Mouse (Mus musculus): ENCODE results near the gene Kdm6b. TPM values are rescaled to one million over a fixed set of nuclear protein-coding genes. Genes with fewer than 3 reads are reported as not detected.

Gene Kdm6b
- polyA plus RNA-seq, 1 experiment from 2014 or later: 26.2 TPM

DNA sequence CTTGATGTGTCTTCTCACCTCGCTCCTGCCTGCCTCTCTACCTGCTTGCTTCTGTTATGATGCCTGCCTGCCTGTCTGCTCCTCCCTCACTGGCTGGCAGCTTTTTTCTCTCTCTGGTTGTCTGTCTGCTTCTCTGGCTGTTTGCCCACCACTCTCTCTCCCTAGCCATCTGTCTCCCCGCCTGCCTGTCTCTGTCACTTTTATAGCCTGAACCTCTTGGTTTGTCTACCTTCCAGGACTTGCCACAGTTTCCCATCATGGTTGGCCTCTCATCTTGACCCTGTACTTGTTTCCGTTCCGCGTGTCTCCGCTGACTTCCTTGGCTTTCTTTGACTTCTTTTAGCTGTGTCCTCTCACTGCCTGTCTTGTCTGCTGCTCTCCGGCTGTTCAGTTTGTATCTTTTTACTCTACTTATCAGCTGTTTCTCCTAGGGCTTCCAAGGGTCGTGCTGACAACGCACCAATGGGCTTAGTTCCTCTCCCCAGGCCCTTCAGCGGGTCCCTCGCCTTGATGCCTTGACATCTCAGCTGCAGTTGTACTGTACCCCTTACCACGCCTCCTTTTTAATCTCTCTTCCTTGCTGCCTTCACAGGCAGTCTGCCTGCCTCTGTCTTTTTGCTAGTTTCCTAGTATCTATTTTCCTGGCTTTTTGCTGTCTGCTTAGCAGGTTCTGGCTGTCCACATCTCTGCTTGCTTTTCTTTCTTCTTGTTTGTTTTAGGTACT, 41.3 kb downstream of the Kdm6b start:
- WGBS: 60% methylated on average over 12 of the region's 12 CpGs
- Histone ChIP-seq H3K9ac (replicated peaks; ENCODE audit: low read length) (no peak overlapping the region), H3K36me3 (replicated peaks; ENCODE audit: control insufficient read depth, insufficient read depth, low read depth, low read length) (no peaks in the 10 kb centered on the region; the same call in 1 of the 2 replicates), H3K4me1 (ENCODE audit: control insufficient read depth, insufficient read depth, low read length) (no peaks in the 10 kb centered on the region; the same call in 1 of the 2 replicates), H3K4me2 (ENCODE audit: low read depth, low read length) (peak overlapping the region; percentile 16), H3K27me3 (ENCODE audit: control insufficient read depth, insufficient read depth, low read length) (no peaks in the 10 kb centered on the region), H3K9me3 (replicated peaks; ENCODE audit: control insufficient read depth, low read length) (no peaks in the 10 kb centered on the region), H3K27ac (replicated peaks; ENCODE audit: low read depth, low read length) (peak overlapping the region; percentile 9; the same call in 1 of the 2 replicates), H3K4me3 (ENCODE audit: low read depth, low read length) (no peak overlapping the region)
- ATAC-seq (replicated peaks; ENCODE audit: insufficient number of reproducible peaks, low FRiP score, low TSS enrichment, low read depth): no peak
- DNase-seq (ENCODE audit: low spot score): no peak

DNA sequence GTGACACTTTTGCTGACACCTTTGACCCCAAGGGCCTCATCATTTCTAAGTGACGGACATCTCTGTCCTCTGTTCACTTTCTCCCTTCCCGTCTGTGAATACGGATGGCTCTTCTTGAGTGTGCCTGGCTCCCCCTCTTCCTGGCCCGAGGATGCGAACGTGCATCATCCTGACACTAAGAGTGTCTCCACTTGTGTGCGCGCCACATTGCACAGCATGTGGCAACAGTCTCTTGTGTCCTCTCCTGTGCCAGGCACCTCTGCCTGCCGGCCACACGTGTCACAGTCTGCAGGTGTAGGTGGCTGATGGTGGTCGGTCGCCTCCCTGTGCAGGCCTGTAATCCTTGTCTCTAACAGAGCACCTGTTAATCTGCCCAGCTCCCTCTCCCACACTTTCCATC, 41.9 kb downstream of the Kdm6b start:
- 39% methylated on average over 12 of the region's 12 CpGs for WGBS
- DNase-seq (ENCODE audit: low spot score) (no peak), ATAC-seq (replicated peaks; ENCODE audit: insufficient number of reproducible peaks, low FRiP score, low TSS enrichment, low read depth) (no peak)
- Histone ChIP-seq H3K27ac (replicated peaks; ENCODE audit: low read depth, low read length) (0 out of 2 replicates have a peak overlapping the region, but pooled peaks have one; percentile 8), H3K4me3 (ENCODE audit: low read depth, low read length) (no peak overlapping the region), H3K9me3 (replicated peaks; ENCODE audit: control insufficient read depth, low read length) (no peaks in the 10 kb centered on the region), H3K4me2 (ENCODE audit: low read depth, low read length) (peak overlapping the region; percentile 16), H3K36me3 (replicated peaks; ENCODE audit: control insufficient read depth, insufficient read depth, low read depth, low read length) (no peaks in the 10 kb centered on the region; the same call in 1 of the 2 replicates), H3K27me3 (ENCODE audit: control insufficient read depth, insufficient read depth, low read length) (no peaks in the 10 kb centered on the region), H3K9ac (replicated peaks; ENCODE audit: low read length) (peak overlapping the region; percentile 32; the same call in 1 of the 2 replicates), H3K4me1 (ENCODE audit: control insufficient read depth, insufficient read depth, low read length) (no peaks in the 10 kb centered on the region; the same call in 1 of the 2 replicates)

DNA sequence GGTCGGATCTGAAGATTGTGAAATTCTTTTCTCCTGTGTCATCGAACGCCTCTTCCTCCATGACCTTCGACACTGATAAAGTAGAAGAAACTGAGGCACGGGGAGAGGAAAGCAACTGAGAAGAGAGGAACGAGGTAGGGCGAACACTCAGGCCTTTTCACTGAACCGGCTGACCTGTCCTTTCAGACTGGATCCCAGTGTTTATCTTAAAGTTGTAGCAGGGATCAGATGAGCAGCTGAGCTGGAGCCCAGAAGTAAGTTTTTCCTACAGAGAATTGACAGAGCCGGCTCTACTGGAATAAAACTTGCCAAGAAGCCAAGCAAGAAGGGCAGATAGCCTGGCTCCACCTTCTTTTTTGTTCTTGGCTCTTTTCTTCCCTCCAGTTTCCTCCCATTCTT, 42.7 kb downstream of the Kdm6b start:
- no peaks in the 10 kb centered on the region for H3K9me3 ChIP-seq (replicated peaks; ENCODE audit: control insufficient read depth, low read length)
- peak overlapping the region; percentile 29; the same call in 1 of the 2 replicates for H3K4me2 ChIP-seq (ENCODE audit: low read depth, low read length)
- H3K9ac ChIP-seq (replicated peaks; ENCODE audit: low read length): peak overlapping the region; percentile 39
- H3K27me3 ChIP-seq (ENCODE audit: control insufficient read depth, insufficient read depth, low read length): no peaks in the 10 kb centered on the region
- no peaks in the 10 kb centered on the region; the same call in 1 of the 2 replicates for H3K4me1 ChIP-seq (ENCODE audit: control insufficient read depth, insufficient read depth, low read length)
- DNase-seq (ENCODE audit: low spot score) (no peak), ATAC-seq (replicated peaks; ENCODE audit: insufficient number of reproducible peaks, low FRiP score, low TSS enrichment, low read depth) (no peak)
- 18% methylated on average over 9 of the region's 9 CpGs for WGBS
- H3K4me3 ChIP-seq (ENCODE audit: low read depth, low read length): peak overlapping the region; percentile 10; the same call in 1 of the 2 replicates
- H3K27ac ChIP-seq (replicated peaks; ENCODE audit: low read depth, low read length): peak overlapping the region; percentile 41
- no peaks in the 10 kb centered on the region; the same call in 1 of the 2 replicates for H3K36me3 ChIP-seq (replicated peaks; ENCODE audit: control insufficient read depth, insufficient read depth, low read depth, low read length)

DNA sequence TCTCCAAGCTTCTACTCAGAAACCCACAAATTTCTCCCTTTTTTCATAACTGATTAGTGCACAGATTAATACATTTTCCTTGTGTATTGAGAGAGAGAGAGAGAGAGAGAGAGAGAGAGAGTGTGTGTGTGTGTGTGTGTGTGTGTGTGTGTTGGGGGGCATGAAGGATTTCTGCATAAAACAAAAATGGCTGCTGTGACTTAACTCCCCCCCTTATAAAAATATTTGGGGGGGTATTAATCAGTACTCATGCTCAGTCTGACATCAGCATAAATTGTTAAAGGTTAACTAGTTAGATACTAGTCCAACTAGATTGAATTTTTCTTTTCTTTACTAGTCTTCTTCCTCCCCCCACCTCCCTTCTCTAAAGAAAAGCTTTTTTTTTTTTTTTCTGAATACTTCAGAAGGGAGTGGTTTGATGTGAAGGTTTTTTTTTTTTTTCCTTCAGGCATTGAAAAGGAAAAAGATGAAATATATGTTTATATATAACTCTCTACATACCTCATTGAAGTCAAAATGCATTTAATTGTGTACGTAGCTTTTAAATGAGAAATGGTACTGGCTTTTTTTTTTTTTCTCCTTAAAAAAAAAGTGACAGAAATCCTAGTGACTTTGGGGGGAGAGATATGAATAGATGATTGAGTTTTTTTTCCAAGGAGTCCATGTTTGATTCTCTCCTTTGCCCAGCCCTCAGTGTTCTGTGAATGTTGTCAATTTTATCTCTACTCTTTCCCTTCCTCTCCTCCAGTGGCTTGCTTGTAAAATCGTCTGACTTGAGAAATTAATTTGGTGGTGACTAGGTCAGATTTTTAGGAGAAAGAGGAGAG, 43.3 kb downstream of the Kdm6b start:
- Histone ChIP-seq H3K4me1 (ENCODE audit: control insufficient read depth, insufficient read depth, low read length) (peaks cover 4% of the 10 kb centered on the region), H3K4me2 (ENCODE audit: low read depth, low read length) (peak overlapping the region; percentile 90), H3K4me3 (ENCODE audit: low read depth, low read length) (peak overlapping the region; percentile 99), H3K27ac (replicated peaks; ENCODE audit: low read depth, low read length) (peak overlapping the region; percentile 99), H3K9me3 (replicated peaks; ENCODE audit: control insufficient read depth, low read length) (no peaks in the 10 kb centered on the region), H3K36me3 (replicated peaks; ENCODE audit: control insufficient read depth, insufficient read depth, low read depth, low read length) (no peaks in the 10 kb centered on the region; the same call in 1 of the 2 replicates), H3K27me3 (ENCODE audit: control insufficient read depth, insufficient read depth, low read length) (no peaks in the 10 kb centered on the region), H3K9ac (replicated peaks; ENCODE audit: low read length) (peak overlapping the region; percentile 100)
- WGBS: 27% methylated on average over 2 of the region's 2 CpGs
- no peak for ATAC-seq (replicated peaks; ENCODE audit: insufficient number of reproducible peaks, low FRiP score, low TSS enrichment, low read depth)
- DNase-seq (ENCODE audit: low spot score): peak; percentile 21

DNA sequence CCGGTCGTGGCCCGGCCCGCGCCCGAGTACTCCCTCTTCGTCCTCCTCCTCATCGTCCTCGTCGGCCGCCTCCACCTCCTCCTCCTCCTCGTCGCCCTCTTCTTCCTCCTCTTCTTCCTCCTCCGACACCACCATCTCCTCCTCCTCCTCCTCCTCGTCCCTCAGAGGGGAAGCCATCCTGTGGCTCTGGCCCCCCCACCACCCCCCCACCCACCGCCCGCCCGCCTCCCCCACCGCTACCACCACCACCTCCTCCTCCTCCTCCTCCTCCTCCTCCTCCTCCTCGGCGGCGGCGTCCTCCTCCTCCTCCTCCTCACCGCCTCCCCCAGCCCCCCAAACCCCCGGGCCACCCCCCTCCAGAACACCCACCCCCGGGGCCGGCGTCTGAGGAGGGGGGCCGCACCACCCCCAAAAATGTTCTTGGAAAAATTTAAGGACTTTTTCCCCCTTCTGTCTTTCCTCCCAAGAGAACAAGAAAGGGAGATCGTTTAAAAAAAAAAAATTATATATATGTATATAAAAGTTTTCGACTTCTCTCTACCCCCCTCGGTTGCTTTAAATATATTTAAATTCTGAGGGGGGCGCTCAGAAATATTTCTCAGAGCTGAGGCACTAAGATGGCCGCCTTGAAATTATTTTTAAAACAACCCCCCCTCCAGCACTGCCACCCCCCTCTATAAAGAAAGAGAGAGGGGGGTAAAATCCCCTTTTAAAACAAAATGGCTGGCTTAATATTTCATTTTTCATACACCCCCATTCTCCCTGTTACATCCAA, 44.1 kb downstream of the Kdm6b start, which contains the start of gene Chd3:
Chd3 (minus strand) TSS at position 192 of the 775 bp plus-strand sequence.
- ATAC-seq (replicated peaks; ENCODE audit: insufficient number of reproducible peaks, low FRiP score, low TSS enrichment, low read depth) (no peak), DNase-seq (ENCODE audit: low spot score) (peak; percentile 34)
- Histone ChIP-seq H3K36me3 (replicated peaks; ENCODE audit: control insufficient read depth, insufficient read depth, low read depth, low read length) (no peaks in the 10 kb centered on the region; the same call in 1 of the 2 replicates), H3K4me2 (ENCODE audit: low read depth, low read length) (peak within 1 kb of the TSS; percentile 90), H3K4me1 (ENCODE audit: control insufficient read depth, insufficient read depth, low read length) (peaks cover 12% of the 10 kb centered on the region), H3K9me3 (replicated peaks; ENCODE audit: control insufficient read depth, low read length) (no peaks in the 10 kb centered on the region), H3K9ac (replicated peaks; ENCODE audit: low read length) (peak within 1 kb of the TSS; percentile 100), H3K27ac (replicated peaks; ENCODE audit: low read depth, low read length) (peak within 1 kb of the TSS; percentile 99), H3K4me3 (ENCODE audit: low read depth, low read length) (peak within 1 kb of the TSS; percentile 99), H3K27me3 (ENCODE audit: control insufficient read depth, insufficient read depth, low read length) (no peaks in the 10 kb centered on the region)
- 10% methylated on average over 6 of the region's 34 CpGs for WGBS

DNA sequence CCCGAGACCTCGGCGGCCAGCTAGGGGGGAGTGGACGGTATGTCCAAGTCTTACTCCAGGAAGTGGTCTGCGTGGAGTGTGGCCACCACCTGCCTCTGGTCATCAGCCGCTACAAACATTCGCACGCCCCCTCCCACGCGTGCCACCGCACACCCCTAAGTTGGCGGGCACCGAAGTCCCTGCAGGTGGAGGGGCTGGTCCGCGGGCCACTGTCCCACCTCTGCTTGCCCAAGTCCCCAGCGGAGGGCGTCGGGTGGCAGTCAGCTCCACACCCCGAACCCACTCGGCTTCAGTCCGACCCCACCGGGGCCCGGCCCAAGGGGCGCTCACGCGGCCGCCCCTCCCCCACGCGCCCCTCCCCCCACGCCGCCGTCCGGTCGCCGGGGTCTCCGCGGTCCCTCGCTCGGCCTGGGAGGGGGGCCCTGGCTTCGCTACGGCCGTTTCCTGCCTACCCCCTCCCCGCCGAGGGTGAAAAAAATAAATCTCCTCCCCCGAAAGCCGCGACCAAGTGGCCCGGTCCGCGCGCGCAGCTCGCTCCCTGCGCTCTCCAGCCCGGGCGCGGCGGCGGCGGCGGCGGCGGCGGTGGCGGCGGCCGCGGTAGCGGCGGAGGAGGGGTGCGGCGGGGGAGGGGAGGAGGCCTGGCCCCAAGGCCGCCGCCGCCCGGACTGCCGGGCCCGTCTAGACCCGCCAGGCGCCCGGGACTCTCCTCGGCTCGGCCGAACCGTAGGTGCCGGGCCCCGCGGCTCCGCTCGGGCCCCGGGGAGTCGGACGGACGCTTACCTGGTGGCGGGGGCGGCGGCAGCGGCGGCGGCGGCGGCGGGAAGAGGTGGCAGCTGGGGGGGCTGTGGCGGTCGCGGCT, 44.9 kb downstream of the Kdm6b start:
- DNase-seq (ENCODE audit: low spot score) (peak; percentile 53), ATAC-seq (replicated peaks; ENCODE audit: insufficient number of reproducible peaks, low FRiP score, low TSS enrichment, low read depth) (0 out of 2 replicates have a peak, but pooled peaks have one; percentile 2)
- peak overlapping the region; percentile 99 for H3K27ac ChIP-seq (replicated peaks; ENCODE audit: low read depth, low read length)
- H3K4me3 ChIP-seq (ENCODE audit: low read depth, low read length): peak overlapping the region; percentile 99
- H3K36me3 ChIP-seq (replicated peaks; ENCODE audit: control insufficient read depth, insufficient read depth, low read depth, low read length): peaks cover 1% of the 10 kb centered on the region
- H3K4me1 ChIP-seq (ENCODE audit: control insufficient read depth, insufficient read depth, low read length): peaks cover 13% of the 10 kb centered on the region
- H3K27me3 ChIP-seq (ENCODE audit: control insufficient read depth, insufficient read depth, low read length): no peaks in the 10 kb centered on the region
- peak overlapping the region; percentile 100 for H3K9ac ChIP-seq (replicated peaks; ENCODE audit: low read length)
- WGBS: 0% methylated on average over 56 of the region's 106 CpGs
- H3K9me3 ChIP-seq (replicated peaks; ENCODE audit: control insufficient read depth, low read length): no peaks in the 10 kb centered on the region
- peak overlapping the region; percentile 90 for H3K4me2 ChIP-seq (ENCODE audit: low read depth, low read length)
